In the genomic region with DNA sequence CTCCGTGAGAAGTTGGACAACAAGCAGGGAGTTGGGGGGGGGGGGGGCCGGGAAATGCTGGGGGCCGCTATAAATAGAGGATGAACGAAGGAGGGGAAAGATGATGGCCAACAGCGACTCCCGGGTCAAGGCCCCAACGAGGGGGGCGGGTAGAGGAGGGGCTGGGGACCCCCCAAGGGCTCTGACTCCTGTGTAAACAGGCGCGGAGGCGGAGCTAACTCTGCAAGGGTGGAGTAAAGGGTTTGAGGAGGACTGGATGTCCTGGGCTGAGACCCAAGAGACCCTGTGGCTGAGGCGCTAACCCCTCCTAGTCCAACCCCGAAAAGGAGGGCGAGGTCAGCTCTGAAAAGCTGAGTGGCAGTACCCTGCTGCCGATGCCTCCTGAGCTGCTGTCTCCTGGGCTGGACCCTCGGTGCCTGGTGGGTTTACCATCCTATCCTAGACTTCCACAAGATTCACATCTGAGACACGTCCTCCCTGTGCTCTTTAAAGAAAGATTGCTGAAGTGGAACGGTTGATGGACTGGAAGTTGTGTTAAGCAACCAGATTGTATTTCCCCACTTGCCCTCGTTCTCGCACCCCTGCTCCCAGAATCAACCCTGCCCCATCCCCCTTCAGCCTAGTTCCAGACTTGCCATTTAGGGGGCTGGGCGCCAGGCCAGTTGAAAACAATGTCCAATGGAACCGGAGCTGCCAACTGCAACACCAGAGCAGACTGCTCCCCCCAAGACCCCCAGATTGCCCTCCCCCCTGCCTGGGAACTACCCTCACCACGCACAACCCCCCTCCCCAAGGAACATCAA, we compare ENCODE assay signal across 8 mouse cellular contexts. TPM values are rescaled to one million over a fixed set of nuclear protein-coding genes. Genes with fewer than 3 reads are reported as not detected.
DNase-seq lines count a peak whose midpoint lies in the region; ATAC-seq lines count a peak whose summit lies in the region.

Ndrg2 (minus strand) TSS at position 199 of the 803 bp plus-strand sequence.

- DNase-seq in adrenal gland, adult 8-10 months: peak; percentile 69
- peak; percentile 42 for DNase-seq in embryo, embryonic 10 days (ENCODE audit: low spot score)
- DNase-seq in gastrocnemius, postnatal 36 days: peak; percentile 79 to 90
- DNase-seq in left cerebral cortex, adult 8-10 months (ENCODE audit: low spot score in 2 of 2): peak; percentile 50 to 86
- DNase-seq in lung, postnatal 36 days: peak; percentile 89
- DNase-seq in right cerebral cortex, adult 18-20 months: peak; percentile 82
- no peak for DNase-seq in adipocyte (ENCODE audit: low spot score)

- ATAC-seq in inflammation-experienced regulatory T-cells, adult 6 months: no peak

- intact Hi-C loops in gastrocnemius, postnatal 36 days (cut with DNase I): no loop called here

RNA-seq across cellular contexts. Expression of gene Ndrg2, which starts in this region (rescaled TPM):
- total RNA-seq in adrenal gland, adult 8-10 months (2022): 100 to 1,000 TPM; 209 to 364 (median 285) TPM
- total RNA-seq in gastrocnemius, postnatal 36 days (2021): 1,000 to 10,000 TPM; 1,350 to 1,506 TPM
- 10 to 100 TPM in 2 of 3 experiments, 1 to 10 TPM in 1; 9.3 to 31.1 (median 21.3) TPM for polyA plus RNA-seq in inflammation-experienced regulatory T-cells, adult 6 months (2017; shearing (Covaris generic))
- 100 to 1,000 TPM; 798 to 932 (median 862) TPM for total RNA-seq in left cerebral cortex, adult 8-10 months (2022)
